Comparison of ENCODE assay signal across 8 mouse cellular contexts in genomic region chr11:103332186-103332889, GRCm38 (mm10). TPM values are rescaled to one million over a fixed set of nuclear protein-coding genes. Genes with fewer than 3 reads are reported as not detected.
DNase-seq lines count a peak whose midpoint lies in the region; ATAC-seq and TF ChIP-seq lines count a peak whose summit lies in the region.

No protein-coding gene starts in this region.

- no peak overlapping the region for H3K27ac ChIP-seq in CH12.LX (ENCODE audit: insufficient read depth, low read depth)
- H3K27ac ChIP-seq in forebrain, embryonic 13.5 days = no peak overlapping the region
- no peak overlapping the region for H3K27ac ChIP-seq in liver, embryonic 16.5 days (ENCODE audit: low read length)
- no peak overlapping the region for H3K27ac ChIP-seq in neural tube, embryonic 14.5 days (ENCODE audit: low read depth, low read length)
- no peak overlapping the region for H3K27ac ChIP-seq in testis, adult 2 months (ENCODE audit: control insufficient read depth, insufficient read depth, low read depth, low read length)

- ATAC-seq in forebrain, embryonic 13.5 days = peak; percentile 74
- 0 out of 2 replicates have a peak, but pooled peaks have one; percentile 11 for ATAC-seq in liver, embryonic 16.5 days (ENCODE audit: low read depth)
- ATAC-seq in neural tube, embryonic 14.5 days (ENCODE audit: low read depth) = peak; percentile 72

- TF ChIP-seq RAD21 in CH12.LX (IDR thresholded peaks at IDR 0.05; ENCODE audit: low read depth, low read length) = peak; percentile 94

- in situ Hi-C loops in CH12.LX (cut with MboI; ENCODE audit: low pct_ligation_motif_present, low pct_unique_long_range_greater_than_20kb, low sequenced_read_pairs) = loop anchor here (5.0 to 10.0 kb wide), 2 partner anchors 62 to 135 kb away; no protein-coding TSS in a partner anchor

- TF ChIP-seq POLR2A in CH12.LX (IDR thresholded peaks at IDR 0.05; ENCODE audit: low read depth, low read length) = no peak
- TF ChIP-seq POLR2A in testis, adult 2 months (IDR thresholded peaks at IDR 0.05; ENCODE audit: control insufficient read depth, low read depth, low read length) = no peak

- peaks cover 48 to 82% of the 10 kb centered on the region in 2 experiments for H3K36me3 ChIP-seq in CH12.LX (replicated peaks in 1 of 2; ENCODE audit: control insufficient read depth in 1 of 2, insufficient read depth in 1 of 2, low read length in 1 of 2)
- H3K36me3 ChIP-seq in forebrain, embryonic 13.5 days (ENCODE audit: poor library complexity, severe bottlenecking) = no peaks in the 10 kb centered on the region
- no peaks in the 10 kb centered on the region for H3K36me3 ChIP-seq in liver, embryonic 16.5 days (ENCODE audit: control insufficient read depth, insufficient read depth)
- no peaks in the 10 kb centered on the region for H3K36me3 ChIP-seq in neural tube, embryonic 14.5 days (ENCODE audit: control insufficient read depth, insufficient read depth, low read length)
- H3K36me3 ChIP-seq in testis, adult 2 months (ENCODE audit: control insufficient read depth, insufficient read depth, low read length) = no peaks in the 10 kb centered on the region

- H3K4me2 ChIP-seq in CH12.LX (ENCODE audit: insufficient read depth, low read depth, poor library complexity, severe bottlenecking) = no peak overlapping the region
- peak overlapping the region; percentile 62 for H3K4me2 ChIP-seq in forebrain, embryonic 13.5 days
- no peak overlapping the region for H3K4me2 ChIP-seq in liver, embryonic 16.5 days (ENCODE audit: low read depth, low read length)
- peak overlapping the region; percentile 47 for H3K4me2 ChIP-seq in neural tube, embryonic 14.5 days (ENCODE audit: low read depth, low read length)

- 0 out of 2 replicates have a peak, but pooled peaks have one; percentile 22 for TF ChIP-seq EP300 in CH12.LX (IDR thresholded peaks at IDR 0.05; ENCODE audit: low read length)

- H3K79me2 ChIP-seq in CH12.LX (replicated peaks; ENCODE audit: control insufficient read depth, extremely low read depth, insufficient read depth, poor library complexity, severe bottlenecking) = no peaks in the 10 kb centered on the region

- 25% methylated on average over 18 of the region's 18 CpGs for WGBS in forebrain, embryonic 13.5 days
- 43% methylated on average over 18 of the region's 18 CpGs for WGBS in liver, embryonic 16.5 days (ENCODE audit: insufficient replicate concordance)
- 27% methylated on average over 18 of the region's 18 CpGs for WGBS in neural tube, embryonic 14.5 days

- H3K4me3 ChIP-seq in CH12.LX (replicated peaks in 1 of 3; ENCODE audit: low read depth in 2 of 3, low read length in 2 of 3, poor library complexity in 1 of 3) = no peak overlapping the region
- H3K4me3 ChIP-seq in forebrain, embryonic 13.5 days = peak overlapping the region; percentile 33
- no peak overlapping the region for H3K4me3 ChIP-seq in liver, embryonic 16.5 days (ENCODE audit: low read depth, low read length)
- H3K4me3 ChIP-seq in neural tube, embryonic 14.5 days (ENCODE audit: low read depth, low read length) = peak overlapping the region; percentile 26; the same call in 1 of the 2 replicates
- H3K4me3 ChIP-seq in testis, adult 2 months (ENCODE audit: control insufficient read depth, low read depth, low read length) = peak overlapping the region; percentile 57; the same call in 1 of the 2 replicates

- peak; percentile 98 to 100 for TF ChIP-seq CTCF in CH12.LX (conservative IDR thresholded peaks at IDR 0.05 in 1 of 2, IDR thresholded peaks at IDR 0.05 in 1 of 2; ENCODE audit: low read depth in 2 of 2, low read length in 2 of 2)
- peak; percentile 76 for TF ChIP-seq CTCF in testis, adult 2 months (IDR thresholded peaks at IDR 0.05; ENCODE audit: control insufficient read depth, insufficient read depth, insufficient replicate concordance, low read depth, low read length)

- no peak overlapping the region for H3K9ac ChIP-seq in CH12.LX (ENCODE audit: insufficient read depth, low read depth)
- peak overlapping the region; percentile 50; the same call in 1 of the 2 replicates for H3K9ac ChIP-seq in forebrain, embryonic 13.5 days
- H3K9ac ChIP-seq in liver, embryonic 16.5 days (ENCODE audit: low read depth, low read length) = no peak overlapping the region
- no peak overlapping the region; the same call in 1 of the 2 replicates for H3K9ac ChIP-seq in neural tube, embryonic 14.5 days (replicated peaks; ENCODE audit: low read depth, low read length)

- no peaks in the 10 kb centered on the region for H3K27me3 ChIP-seq in CH12.LX (replicated peaks)
- H3K27me3 ChIP-seq in forebrain, embryonic 13.5 days = peaks cover 31% of the 10 kb centered on the region
- no peaks in the 10 kb centered on the region for H3K27me3 ChIP-seq in liver, embryonic 16.5 days (ENCODE audit: control insufficient read depth, insufficient read depth, low read depth, low read length)
- peaks cover 2% of the 10 kb centered on the region; the same call in 1 of the 2 replicates for H3K27me3 ChIP-seq in neural tube, embryonic 14.5 days (ENCODE audit: control insufficient read depth, insufficient read depth, low read length)
- H3K27me3 ChIP-seq in testis, adult 2 months (ENCODE audit: control insufficient read depth, insufficient read depth, low read length) = no peaks in the 10 kb centered on the region

- no peaks in the 10 kb centered on the region for H3K9me3 ChIP-seq in CH12.LX (replicated peaks; ENCODE audit: low read length)
- no peaks in the 10 kb centered on the region for H3K9me3 ChIP-seq in forebrain, embryonic 13.5 days (replicated peaks)
- no peaks in the 10 kb centered on the region for H3K9me3 ChIP-seq in liver, embryonic 16.5 days (replicated peaks; ENCODE audit: control insufficient read depth, low read length)
- no peaks in the 10 kb centered on the region for H3K9me3 ChIP-seq in neural tube, embryonic 14.5 days (ENCODE audit: control insufficient read depth, low read length)

- DNase-seq in CH12.LX (ENCODE audit: extremely low read depth) = peak; percentile 96
- peak; percentile 59 for DNase-seq in c-Kit-positive CD71-positive TER-119-negative erythroid progenitor cells, embryonic 14.5 days (ENCODE audit: low read depth)
- DNase-seq in heart, postnatal 10 days = peak; percentile 88 to 94
- DNase-seq in kidney, postnatal 4 days = peak; percentile 89 to 93

- intact Hi-C loops in heart, postnatal 10 days (cut with DNase I) = loop anchor here (2.0 kb wide), 2 partner anchors 70 to 224 kb away; no protein-coding TSS in a partner anchor

- peaks cover 3 to 20% of the 10 kb centered on the region in 2 experiments; a peak in 2 of 4 replicates for H3K4me1 ChIP-seq in CH12.LX (ENCODE audit: control insufficient read depth in 1 of 2, insufficient read depth in 2 of 2)
- peaks cover 21% of the 10 kb centered on the region for H3K4me1 ChIP-seq in forebrain, embryonic 13.5 days
- H3K4me1 ChIP-seq in liver, embryonic 16.5 days (ENCODE audit: control insufficient read depth, low read depth, low read length) = no peaks in the 10 kb centered on the region
- peaks cover 12% of the 10 kb centered on the region for H3K4me1 ChIP-seq in neural tube, embryonic 14.5 days (ENCODE audit: control insufficient read depth, insufficient read depth, low read length)
- peaks cover 14% of the 10 kb centered on the region for H3K4me1 ChIP-seq in testis, adult 2 months (ENCODE audit: control insufficient read depth, insufficient read depth, low read length)

- dilution Hi-C loops in CH12.LX (cut with MboI; ENCODE audit: extremely low pct_ligation_motif_present, extremely low pct_unique_long_range_greater_than_20kb, low sequenced_read_pairs) = no loop called here

TF ChIP-seq in CH12.LX, 34 proteins besides CTCF, POLR2A, EP300 and RAD21 (continues in another document):
- TF ChIP-seq UBTF (IDR thresholded peaks at IDR 0.05; ENCODE audit: low read depth, low read length) = 0 out of 2 replicates have a peak, but pooled peaks have one; percentile 28
- TF ChIP-seq MYC (IDR thresholded peaks at IDR 0.05; ENCODE audit: low read depth, low read length) = peak; percentile 64
- peak; percentile 61 for TF ChIP-seq MAX (IDR thresholded peaks at IDR 0.05; ENCODE audit: low read length)
- TF ChIP-seq USF2 (conservative IDR thresholded peaks at IDR 0.05; ENCODE audit: low read depth, low read length) = no peak
- peak; percentile 74 for TF ChIP-seq ELF1 (IDR thresholded peaks at IDR 0.05; ENCODE audit: low read depth, low read length)
- TF ChIP-seq TCF12 (IDR thresholded peaks at IDR 0.05; ENCODE audit: low read depth, low read length) = peak; percentile 69
- no peak for TF ChIP-seq POLR2AphosphoS2 (IDR thresholded peaks at IDR 0.05; ENCODE audit: low read depth, low read length)
- no peak for TF ChIP-seq RCOR1 (conservative IDR thresholded peaks at IDR 0.05; ENCODE audit: low read depth, low read length)
- no peak for TF ChIP-seq MAFK (IDR thresholded peaks at IDR 0.05; ENCODE audit: insufficient replicate concordance, low read length)
- peak; percentile 76 for TF ChIP-seq MEF2A (IDR thresholded peaks at IDR 0.05; ENCODE audit: borderline replicate concordance, low read depth, low read length)
- TF ChIP-seq BHLHE40 (IDR thresholded peaks at IDR 0.05; ENCODE audit: low read depth, low read length) = peak; percentile 33; the same call in 1 of the 2 replicates
- TF ChIP-seq KAT2A (IDR thresholded peaks at IDR 0.05; ENCODE audit: insufficient replicate concordance, low read length) = no peak
- no peak for TF ChIP-seq JUN (IDR thresholded peaks at IDR 0.05; ENCODE audit: insufficient read depth, low read depth, low read length)
- TF ChIP-seq CHD1 (IDR thresholded peaks at IDR 0.05; ENCODE audit: low read depth, low read length) = no peak
- peak; percentile 95 for TF ChIP-seq ZC3H11A (IDR thresholded peaks at IDR 0.05; ENCODE audit: low read depth, low read length)
- no peak for TF ChIP-seq GABPA (IDR thresholded peaks at IDR 0.05; ENCODE audit: insufficient replicate concordance, low read depth, low read length)
- TF ChIP-seq HCFC1 (IDR thresholded peaks at IDR 0.05; ENCODE audit: low read depth, low read length) = peak; percentile 52
- TF ChIP-seq TBP (conservative IDR thresholded peaks at IDR 0.05; ENCODE audit: low read depth, low read length) = no peak
- TF ChIP-seq CHD2 (IDR thresholded peaks at IDR 0.05; ENCODE audit: low read length) = peak; percentile 71
- no peak for TF ChIP-seq ZMIZ1 (IDR thresholded peaks at IDR 0.05; ENCODE audit: low read depth, low read length)
- no peak for TF ChIP-seq PAX5 (IDR thresholded peaks at IDR 0.05; ENCODE audit: low read length)

RNA-seq across cellular contexts. Expression of gene Arhgap27, which starts 31.2 kb away (rescaled TPM):
- total RNA-seq in CH12.LX (2012; rRNA removed) (24.4 and 26.1 TPM in 2 replicates), CH12.LX (2014; rRNA removed) (11.4 and 11.8 TPM in 2 replicates)
- 26.7 and 30.9 TPM in 2 replicates for polyA plus RNA-seq in CH12.LX (2012; ENCODE audit: insufficient read length, low read depth)
- 2.2 and 2.3 TPM in 2 replicates for polyA plus RNA-seq in forebrain, embryonic 13.5 days (2015; fragmentation: Nextera tagmentation; extraction: Ambion mirVana)
- total RNA-seq in heart, postnatal 10 days (2021) = 10 to 100 TPM; 28.6 to 34.3 TPM
- 2.2 and 3.8 TPM in 2 replicates for polyA plus RNA-seq in liver, embryonic 16.5 days (2015; fragmentation: Nextera tagmentation; extraction: Ambion mirVana)
- 3.9 and 4.1 TPM in 2 replicates for polyA plus RNA-seq in neural tube, embryonic 14.5 days (2014; fragmentation: Nextera tagmentation; extraction: Ambion mirVana)
- 1.0 and 1.6 TPM in 2 replicates for polyA plus RNA-seq in testis, adult 2 months (2012; rRNA removed)

Comparison
In these comparisons a context has a peak if more than half of its experiments do, and no peak if none do; other contexts are left out.
1. H3K4me2 ChIP-seq: peak in forebrain, embryonic 13.5 days (single experiment) and neural tube, embryonic 14.5 days (single experiment); none in CH12.LX (single experiment) and liver, embryonic 16.5 days (single experiment).
2. H3K4me3 ChIP-seq: peak in forebrain, embryonic 13.5 days (single experiment), neural tube, embryonic 14.5 days (single experiment) and testis, adult 2 months (single experiment); none in CH12.LX (0 of 3) and liver, embryonic 16.5 days (single experiment).
3. ATAC-seq: peak in every context shown above with its lines; median percentile 74 in forebrain, embryonic 13.5 days; 72 in neural tube, embryonic 14.5 days; 11 in liver, embryonic 16.5 days.
4. Peak in every context shown above with its lines, with median percentiles within 50 percentile points of each other: DNase-seq.